Mouse (Mus musculus): ENCODE measurements around the gene Traf5. TPM values are rescaled to one million over a fixed set of nuclear protein-coding genes. Genes with fewer than 3 reads are reported as not detected.
A peak's percentile ranks its signal among the peaks of the same experiment; 100 is the strongest.

Traf5 gene
- total RNA-seq, 2 experiments from 2014 or later, result 6.4 to 6.8 TPM

- DNase-seq (ENCODE audit: low spot score in 2 of 2), result no peak
- intact Hi-C loops (cut with DNase I), result no loop called here
These were observed 21.7 kb downstream of the Traf5 start for GRCm38 (mm10) chr1:192070618-192071051.

- peak in 1 of 2 experiments; percentile 48 for DNase-seq (ENCODE audit: low spot score in 2 of 2)
- intact Hi-C loops (cut with DNase I), result no loop called here
These were observed 22.3 kb downstream of the Traf5 start for GRCm38 (mm10) chr1:192069971-192070591.

GRCm38 (mm10) chr1:192068188-192068587 lies 24.2 kb downstream of the Traf5 start:
- DNase-seq (ENCODE audit: low spot score in 2 of 2), result no peak
- intact Hi-C loops (cut with DNase I), result no loop called here

DNA sequence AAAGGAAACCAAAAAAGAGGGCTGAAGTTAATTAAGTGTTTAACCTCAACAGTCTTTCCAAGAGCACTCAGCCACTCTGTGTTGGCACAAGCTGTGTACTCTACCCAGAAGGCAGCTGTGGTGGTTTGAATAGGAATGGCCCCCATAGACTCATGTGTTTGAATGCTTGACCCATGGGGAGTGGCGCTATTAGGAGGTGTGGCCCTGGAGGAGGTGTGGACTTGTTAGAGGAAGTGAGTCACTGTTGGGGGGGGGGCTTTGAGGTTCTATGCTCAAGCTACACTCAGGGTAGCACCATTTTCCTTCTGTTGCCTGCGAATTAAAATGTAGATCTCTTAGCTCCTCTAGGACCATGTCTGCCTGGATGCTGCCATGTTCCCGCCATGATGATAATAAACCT lies 25.4 kb downstream of the Traf5 start:
- intact Hi-C loops (cut with DNase I), result no loop called here
- no peak for DNase-seq (ENCODE audit: low spot score in 2 of 2)

GRCm38 (mm10) chr1:192063209-192063946 lies 29.0 kb downstream of the Traf5 start:
- DNase-seq (ENCODE audit: low spot score in 2 of 2), result no peak
- intact Hi-C loops (cut with DNase I), result no loop called here

- intact Hi-C loops (cut with DNase I), result no loop called here
- no peak for DNase-seq (ENCODE audit: low spot score in 2 of 2)
These were observed 29.7 kb downstream of the Traf5 start for GRCm38 (mm10) chr1:192062682-192063081.

DNA sequence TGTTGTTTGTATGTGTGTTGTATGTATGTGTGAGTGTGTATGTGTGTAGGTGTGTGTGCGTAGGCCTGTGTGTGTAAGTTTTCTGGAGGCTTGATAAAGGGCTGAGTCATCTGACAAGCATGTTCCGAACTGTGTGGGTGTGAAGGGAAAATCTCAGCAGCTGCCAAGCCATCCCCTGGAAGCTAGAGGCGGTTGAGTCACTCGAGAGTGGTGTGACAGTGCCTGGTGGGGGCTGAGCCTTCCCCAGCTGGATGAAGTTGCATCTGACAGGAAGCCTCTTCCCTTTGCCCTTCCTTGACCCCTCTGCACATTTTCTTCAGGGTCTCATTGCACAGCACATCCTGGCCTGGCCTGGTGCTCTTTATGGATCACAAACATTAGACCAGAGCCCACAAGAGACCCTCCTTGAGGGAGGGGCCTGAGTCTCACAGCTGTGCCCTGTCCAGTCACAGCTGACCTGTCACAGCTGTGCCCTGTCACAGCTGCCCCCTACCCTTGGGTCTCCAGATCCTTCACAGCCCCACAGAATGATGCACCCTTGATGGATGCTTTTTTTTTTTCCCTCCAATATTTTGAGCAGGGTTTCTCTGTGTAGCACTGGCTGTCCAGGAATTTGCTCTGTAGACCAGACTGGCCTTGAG lies 30.6 kb downstream of the Traf5 start:
- intact Hi-C loops (cut with DNase I), result no loop called here
- DNase-seq (ENCODE audit: low spot score in 2 of 2), result peak; percentile 78 to 87

DNA sequence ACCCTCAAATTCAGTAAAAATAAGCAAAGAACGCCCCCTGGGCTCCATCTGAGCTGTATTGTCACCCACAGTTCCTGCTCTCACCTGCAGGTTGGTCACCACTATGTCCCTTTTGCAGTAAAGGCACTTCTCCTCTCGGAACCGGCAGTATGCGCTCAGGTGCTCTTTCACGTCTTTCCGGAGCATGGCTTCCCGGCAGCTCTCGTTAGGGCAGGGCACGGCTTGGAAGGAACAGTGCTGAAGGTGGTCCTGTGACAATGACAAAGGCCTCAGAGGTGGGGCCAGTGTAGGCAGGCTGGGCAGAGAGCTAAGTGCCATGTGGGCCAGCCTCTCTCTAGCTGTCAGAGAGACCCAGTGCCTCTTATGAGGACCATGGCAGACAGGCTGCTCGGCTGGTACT lies 33.4 kb downstream of the Traf5 start:
- intact Hi-C loops (cut with DNase I), result no loop called here

GRCm38 (mm10) chr1:192053726-192054125 lies 38.6 kb downstream of the Traf5 start:
- no peak for DNase-seq (ENCODE audit: low spot score in 2 of 2)
- intact Hi-C loops (cut with DNase I), result no loop called here

More for the DNA sequence above, 33.4 kb downstream of the Traf5 start:
- DNase-seq (ENCODE audit: low spot score in 2 of 2), result no peak

DNA sequence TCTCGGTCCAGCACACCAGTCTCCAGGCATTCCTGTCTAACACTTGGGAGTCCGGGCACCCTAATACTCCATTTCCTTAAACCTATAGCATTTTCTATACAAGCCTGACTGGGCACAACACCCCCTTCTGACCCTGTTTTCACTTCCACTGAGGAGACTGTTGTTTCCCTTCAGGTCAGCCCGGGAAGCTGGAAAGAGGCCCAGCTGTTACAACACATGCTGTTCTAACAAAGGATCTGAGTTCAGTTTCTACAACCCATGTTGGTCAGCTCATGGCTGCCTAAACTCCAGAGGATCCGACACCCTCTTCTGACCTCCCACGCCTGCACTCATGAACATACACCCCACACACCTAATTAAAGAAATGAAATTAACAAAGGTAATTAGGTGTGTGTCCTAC lies 39.4 kb downstream of the Traf5 start:
- intact Hi-C loops (cut with DNase I), result no loop called here

DNA sequence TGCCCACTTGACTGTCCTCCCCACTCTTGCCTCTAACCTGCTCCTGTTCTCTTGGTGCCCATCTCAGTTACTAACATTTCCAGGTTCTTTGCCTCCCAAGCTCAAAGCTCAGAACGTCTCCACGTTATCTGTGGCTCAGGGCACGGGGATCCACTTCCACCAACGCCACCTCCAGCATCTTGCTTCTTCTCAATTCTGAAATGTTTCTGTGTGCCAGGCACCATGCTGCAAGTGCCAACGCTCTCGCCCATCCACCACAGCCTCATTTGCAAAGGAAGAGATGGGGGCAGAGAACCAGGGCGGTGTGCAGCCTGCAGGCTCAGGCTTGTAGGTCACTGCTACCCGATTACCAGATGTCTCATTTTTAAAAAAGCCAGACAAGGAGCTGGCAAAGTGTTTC lies 39.9 kb downstream of the Traf5 start:
- intact Hi-C loops (cut with DNase I), result no loop called here
- DNase-seq (ENCODE audit: low spot score in 2 of 2), result no peak

More for the DNA sequence above, 39.4 kb downstream of the Traf5 start:
- no peak for DNase-seq (ENCODE audit: low spot score in 2 of 2)

- intact Hi-C loops (cut with DNase I), result no loop called here
- DNase-seq (ENCODE audit: low spot score in 2 of 2), result no peak
These were observed 93.3 kb downstream of the Traf5 start for GRCm38 (mm10) chr1:191999022-191999421.

DNA sequence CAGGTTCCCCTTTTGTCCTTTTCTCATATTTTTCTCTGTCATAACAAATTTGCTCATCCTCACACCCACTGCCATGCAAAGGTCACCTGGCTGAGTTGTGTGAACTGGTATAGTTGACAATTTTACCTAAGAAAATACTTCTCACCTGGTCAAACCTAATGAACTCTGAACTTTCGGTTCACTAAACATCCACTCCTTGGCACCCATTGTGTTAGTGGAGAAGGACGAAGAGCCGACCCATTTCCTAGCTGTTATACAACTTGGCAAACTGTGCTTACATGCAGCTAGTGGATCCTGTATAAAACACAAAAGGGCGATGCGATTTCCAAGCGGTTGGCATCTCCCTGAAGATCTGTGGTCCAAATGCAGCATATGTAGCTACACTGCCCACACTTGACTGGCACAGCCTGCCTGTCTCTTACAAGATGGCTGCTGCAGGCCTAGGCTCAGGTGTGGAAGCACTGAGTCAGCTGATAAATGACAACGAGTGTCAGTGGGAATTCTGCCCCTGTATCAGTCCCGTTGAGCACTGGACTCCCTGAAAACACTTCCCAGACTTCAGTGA lies 95.7 kb downstream of the Traf5 start:
- intact Hi-C loops (cut with DNase I), result no loop called here
- DNase-seq (ENCODE audit: low spot score in 2 of 2), result no peak

DNA sequence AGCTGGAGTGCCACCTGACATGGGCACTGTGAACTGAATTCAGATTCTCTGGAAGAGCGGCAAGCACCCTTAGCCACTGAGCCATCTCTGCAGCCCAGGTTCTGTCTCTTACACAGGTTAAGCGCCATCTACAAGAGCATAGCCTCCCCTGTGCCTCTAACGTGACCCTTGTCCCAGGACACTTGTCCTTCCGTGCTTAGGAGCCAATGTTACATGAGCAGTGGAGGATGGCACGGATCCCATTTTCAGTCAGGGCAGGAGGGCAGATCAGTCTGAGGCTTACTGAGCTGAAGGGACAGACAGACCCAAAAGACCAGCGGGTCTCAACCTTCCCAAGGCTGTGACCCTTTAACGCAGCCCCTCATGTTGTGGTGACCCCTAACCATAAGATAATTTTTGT lies 96.4 kb downstream of the Traf5 start:
- DNase-seq (ENCODE audit: low spot score in 2 of 2), result no peak
- intact Hi-C loops (cut with DNase I), result no loop called here

DNA sequence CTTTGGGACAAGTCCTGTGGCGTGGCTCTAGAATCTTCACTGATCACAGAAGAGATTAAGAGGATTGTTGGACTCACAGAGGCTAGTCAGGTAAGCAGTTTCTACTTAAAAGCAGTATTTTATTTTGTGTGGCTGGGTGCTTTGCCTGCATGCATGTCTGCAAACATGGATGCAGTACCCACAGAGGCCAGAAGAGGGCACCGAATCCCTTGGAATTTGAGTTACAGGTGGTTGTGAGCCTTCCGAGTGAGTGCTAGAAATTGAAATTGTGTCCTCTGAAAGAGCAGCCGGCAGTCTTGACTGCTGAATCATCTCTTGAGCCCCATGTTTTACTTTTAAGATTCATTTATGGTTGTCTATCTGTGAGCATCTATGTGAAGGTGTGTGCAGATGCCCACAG lies 96.9 kb downstream of the Traf5 start:
- DNase-seq (ENCODE audit: low spot score in 2 of 2), result peak; percentile 63 to 78
- intact Hi-C loops (cut with DNase I), result no loop called here

GRCm38 (mm10) chr1:191994476-191994875 lies 97.9 kb downstream of the Traf5 start:
- no peak for DNase-seq (ENCODE audit: low spot score in 2 of 2)
- intact Hi-C loops (cut with DNase I), result no loop called here

DNA sequence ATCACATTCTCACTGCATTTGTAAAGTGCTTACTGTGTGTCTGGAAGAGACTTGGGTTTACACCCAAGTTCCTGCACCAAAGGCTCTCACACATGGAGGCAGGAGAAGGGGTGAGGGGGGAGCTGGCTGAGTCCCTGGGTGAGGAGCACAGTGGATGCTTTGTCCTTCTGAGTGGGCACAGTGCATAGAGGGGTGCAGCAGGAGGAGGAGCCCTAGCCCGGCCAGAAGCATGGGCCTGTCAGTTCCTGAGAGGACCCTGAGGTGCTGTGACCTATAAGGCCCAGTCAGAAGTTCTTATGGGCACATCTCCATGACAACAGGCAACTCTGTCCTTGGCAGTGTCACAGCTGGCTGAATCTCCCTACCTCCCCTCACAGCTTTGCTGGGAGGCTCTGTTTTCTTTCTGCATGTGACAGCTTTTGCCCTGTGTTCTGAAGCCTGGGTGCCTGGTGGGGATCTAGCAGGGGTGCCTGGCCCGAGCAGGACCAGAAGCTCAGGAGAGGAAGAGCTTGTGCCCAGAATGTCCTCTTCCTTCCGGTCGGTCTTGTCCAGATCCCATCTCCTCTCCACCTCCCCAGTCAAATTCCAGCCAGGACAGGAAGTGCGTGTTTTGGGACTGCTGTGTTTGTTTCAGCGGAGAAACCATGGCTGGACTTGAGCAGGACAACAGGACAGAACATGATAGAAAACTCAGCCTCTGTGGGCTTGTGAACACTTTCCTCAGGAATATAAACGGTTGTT lies 100.1 kb downstream of the Traf5 start:
- intact Hi-C loops (cut with DNase I), result no loop called here
- DNase-seq (ENCODE audit: low spot score in 2 of 2), result no peak

DNA sequence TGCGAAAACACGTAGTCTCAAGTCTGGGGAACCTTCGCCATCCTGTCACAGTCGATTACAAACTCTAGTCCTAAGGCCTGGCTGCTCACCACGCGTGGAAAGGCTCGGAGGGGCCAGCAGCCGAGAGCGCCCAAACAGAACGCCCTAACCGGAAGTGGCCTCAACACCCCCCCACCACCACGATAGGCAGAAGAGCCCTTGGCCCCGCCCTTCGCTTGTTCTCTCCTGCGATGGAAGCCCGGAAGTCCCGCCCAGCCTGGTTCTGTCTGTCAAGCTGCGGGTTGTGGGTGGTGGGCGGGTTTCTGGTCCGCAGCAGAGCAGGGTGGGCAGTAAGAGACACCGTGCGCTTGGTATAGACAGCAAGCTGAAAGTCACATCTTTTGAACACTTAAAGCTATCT lies 102.4 kb downstream of the Traf5 start:
- peak; percentile 95 to 96 for DNase-seq (ENCODE audit: low spot score in 2 of 2)
- intact Hi-C loops (cut with DNase I), result no loop called here

GRCm38 (mm10) chr1:191989060-191989459 lies 103.3 kb downstream of the Traf5 start:
- DNase-seq (ENCODE audit: low spot score in 2 of 2), result no peak
- intact Hi-C loops (cut with DNase I), result no loop called here

- intact Hi-C loops (cut with DNase I), result no loop called here
- DNase-seq (ENCODE audit: low spot score in 2 of 2), result no peak
These were observed 103.7 kb downstream of the Traf5 start for GRCm38 (mm10) chr1:191988646-191989045.
